Mouse (Mus musculus) adrenal gland (tissue): Measurements from ENCODE around the gene Kat5.

Experiments
- intact Hi-C: fragments of 180-260 bp; cut with DNase I; formaldehyde crosslinking; loops from one replicate; pipeline ENCODE4 v1.15.1; 2025
- long read RNA-seq, 2 experiments: library from polyadenylated mRNA; unstranded; transcript quantifications; one replicate each; pipeline ENCODE4 v2.0.0; 2020; ENCODE audit warnings: borderline replicate concordance in 1 of 2; ENCODE audit not compliant: insufficient replicate concordance in 1 of 2

The Kat5 gene
- long read RNA-seq, experiment 1, partial matches to known transcripts = 0 of 4 reads
- long read RNA-seq, experiment 1, other reads (novel, unspliced or antisense) = 1 of 4 reads
- long read RNA-seq, experiment 2, partial matches to known transcripts = 10 of 20 reads
- long read RNA-seq, experiment 2, other reads (novel, unspliced or antisense) = 2 of 20 reads

GRCm38 (mm10) chr19:5609547-5610404 lies at the start of gene Kat5:
Kat5 (minus strand) TSS chr19:5610237.
- intact Hi-C loops = no loop called here

- intact Hi-C loops = no loop called here
Measured at GRCm38 (mm10) chr19:5654720-5655298, 44.8 kb upstream of the Kat5 start.

GRCm38 (mm10) chr19:5653969-5654719 lies 44.1 kb upstream of the Kat5 start:
- intact Hi-C loops = no loop called here

- intact Hi-C loops = no loop called here
Measured at GRCm38 (mm10) chr19:5652570-5652969, 42.5 kb upstream of the Kat5 start.

GRCm38 (mm10) chr19:5651502-5652274 lies 41.7 kb upstream of the Kat5 start:
- intact Hi-C loops = no loop called here

- intact Hi-C loops = loop anchor here (5.0 kb wide), 1 partner anchor 128 kb away; no protein-coding TSS in a partner anchor
Measured at GRCm38 (mm10) chr19:5649298-5649741, 39.3 kb upstream of the Kat5 start.

GRCm38 (mm10) chr19:5648401-5649297 lies 38.6 kb upstream of the Kat5 start:
- intact Hi-C loops = loop anchor here (5.0 kb wide), 1 partner anchor 129 kb away; no protein-coding TSS in a partner anchor

GRCm38 (mm10) chr19:5647791-5648190 lies 37.8 kb upstream of the Kat5 start:
- intact Hi-C loops = loop anchor here (5.0 kb wide), 1 partner anchor 130 kb away; no protein-coding TSS in a partner anchor

- intact Hi-C loops = loop anchor here (5.0 kb wide), 1 partner anchor 130 kb away; no protein-coding TSS in a partner anchor
Measured at GRCm38 (mm10) chr19:5646731-5647330, 36.8 kb upstream of the Kat5 start.

- intact Hi-C loops = loop anchor here (5.0 kb wide), 1 partner anchor 132 kb away; no protein-coding TSS in a partner anchor
Measured at GRCm38 (mm10) chr19:5645280-5645679, 35.2 kb upstream of the Kat5 start.

- intact Hi-C loops = no loop called here
Measured at GRCm38 (mm10) chr19:5641641-5642040, 31.6 kb upstream of the Kat5 start.

GRCm38 (mm10) chr19:5641021-5641420 lies 31.0 kb upstream of the Kat5 start:
- intact Hi-C loops = no loop called here

- intact Hi-C loops = no loop called here
Measured at GRCm38 (mm10) chr19:5640339-5640738, 30.3 kb upstream of the Kat5 start.

- intact Hi-C loops = no loop called here
Measured at GRCm38 (mm10) chr19:5638416-5639005, 28.5 kb upstream of the Kat5 start.

- intact Hi-C loops = no loop called here
Measured at GRCm38 (mm10) chr19:5637069-5638047, 27.3 kb upstream of the Kat5 start, which contains the start of gene Rela. Rela (plus strand) TSS chr19:5637483.

- intact Hi-C loops = no loop called here
Measured at GRCm38 (mm10) chr19:5636571-5637041, 26.6 kb upstream of the Kat5 start.

GRCm38 (mm10) chr19:5636036-5636570 lies 26.1 kb upstream of the Kat5 start:
- intact Hi-C loops = no loop called here
